Mouse (Mus musculus) WW6 (cell line): ENCODE results near the gene Sel1l.

Experiments used
- DNase-seq: peaks from one replicate; pipeline ENCODE4 v3.0.0-alpha.2; 2013; ENCODE audit warnings: low read depth, low spot score

The Sel1l gene

DNA sequence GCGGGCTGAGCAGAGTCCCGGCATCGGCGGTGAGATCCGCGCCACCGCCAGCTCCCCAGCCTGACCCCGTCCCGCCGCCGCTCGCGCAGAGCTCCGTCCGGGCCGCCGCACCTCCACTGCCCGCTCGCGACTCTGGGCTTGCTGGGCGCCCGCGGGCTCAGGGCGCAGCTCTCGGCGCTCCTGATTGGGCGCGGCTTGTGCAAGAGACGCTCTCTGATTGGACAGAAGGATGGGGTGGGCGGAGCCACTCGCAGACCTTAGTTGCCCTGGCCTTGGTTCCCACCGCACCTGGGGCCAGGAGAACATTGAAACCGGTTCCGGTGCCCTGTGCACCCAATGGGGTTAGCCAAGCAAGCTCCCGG, 70.0 kb downstream of the Sel1l start:
- peak; percentile 70 for DNase-seq

DNA sequence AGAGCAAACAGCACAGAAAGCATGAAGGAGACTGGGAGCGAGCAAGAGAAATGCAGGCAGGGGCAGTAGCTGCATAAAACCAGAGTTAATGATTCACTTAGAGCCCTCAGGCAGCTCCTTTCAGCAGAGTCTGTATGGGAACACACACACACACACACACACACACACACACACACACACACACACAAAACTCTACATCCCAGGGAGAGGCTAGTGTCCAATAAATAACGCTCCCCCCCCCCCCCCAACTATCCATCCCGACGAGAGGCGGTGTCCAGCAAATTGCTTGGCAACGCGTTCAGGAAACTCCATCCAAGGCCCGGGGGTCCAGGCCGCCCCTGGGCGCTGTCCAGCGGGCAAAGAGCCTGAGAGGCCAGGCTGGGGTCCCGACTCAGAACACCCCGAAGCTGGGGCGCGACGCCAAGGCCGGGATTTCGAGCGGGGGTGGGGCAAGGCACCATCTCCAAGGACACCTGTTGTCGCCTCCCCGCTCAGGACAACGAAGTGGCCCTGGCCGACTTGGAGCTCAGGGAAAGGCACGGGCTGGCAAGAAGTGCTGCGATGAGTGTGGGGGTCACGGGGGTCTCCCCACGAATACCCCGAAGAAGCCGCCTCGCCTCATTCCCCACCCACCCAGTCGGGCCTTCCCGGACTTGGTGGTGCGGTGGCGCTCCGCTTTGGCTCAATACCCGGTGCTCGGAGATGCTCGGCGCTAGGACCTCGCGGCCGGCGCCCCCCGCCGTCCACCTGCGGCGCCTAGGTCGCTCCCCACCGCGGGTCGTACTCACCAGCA, 70.5 kb downstream of the Sel1l start:
- DNase-seq, result no peak

DNA sequence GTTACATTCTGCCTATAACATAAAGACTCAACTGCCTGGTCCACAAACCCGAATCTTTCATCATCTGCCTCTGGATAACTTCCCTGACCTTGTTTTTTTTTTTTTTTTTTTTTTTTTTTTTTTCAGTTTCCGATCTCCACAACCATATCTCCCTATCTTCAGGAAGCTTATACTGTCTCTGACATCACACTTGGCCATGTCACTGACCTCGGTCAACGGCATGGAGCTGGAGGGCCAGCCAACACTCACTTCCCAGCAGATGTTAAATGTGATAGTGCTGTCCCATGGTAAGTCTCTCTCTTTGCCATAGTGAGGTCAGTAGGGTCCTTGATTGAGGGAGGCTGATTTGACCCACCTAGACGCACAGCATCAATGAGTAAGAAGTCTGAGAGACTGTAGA, 72.6 kb downstream of the Sel1l start:
- no peak for DNase-seq

DNA sequence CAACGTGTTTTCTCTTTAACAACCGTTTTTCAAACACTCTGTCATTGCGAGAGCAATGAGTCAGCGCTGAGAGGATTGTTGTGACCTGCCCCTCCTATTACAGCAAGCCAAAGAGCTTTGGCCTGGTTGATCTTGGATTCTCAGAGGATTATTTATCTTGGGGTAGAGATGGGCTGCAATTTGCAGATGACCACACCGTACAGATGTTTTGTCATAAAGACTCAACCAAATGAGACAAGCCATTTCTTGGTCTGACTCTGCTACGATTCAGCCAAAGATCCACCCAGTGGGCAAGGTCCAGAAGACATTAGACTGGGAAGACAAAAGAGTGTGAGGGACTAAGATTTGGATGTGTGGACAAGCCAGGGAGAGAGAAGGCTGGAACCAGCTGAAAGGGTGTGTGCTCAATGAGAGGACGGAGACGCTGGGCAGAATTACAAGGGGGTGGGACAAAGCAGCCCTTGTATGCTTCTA, 74.1 kb downstream of the Sel1l start:
- DNase-seq, result no peak

DNA sequence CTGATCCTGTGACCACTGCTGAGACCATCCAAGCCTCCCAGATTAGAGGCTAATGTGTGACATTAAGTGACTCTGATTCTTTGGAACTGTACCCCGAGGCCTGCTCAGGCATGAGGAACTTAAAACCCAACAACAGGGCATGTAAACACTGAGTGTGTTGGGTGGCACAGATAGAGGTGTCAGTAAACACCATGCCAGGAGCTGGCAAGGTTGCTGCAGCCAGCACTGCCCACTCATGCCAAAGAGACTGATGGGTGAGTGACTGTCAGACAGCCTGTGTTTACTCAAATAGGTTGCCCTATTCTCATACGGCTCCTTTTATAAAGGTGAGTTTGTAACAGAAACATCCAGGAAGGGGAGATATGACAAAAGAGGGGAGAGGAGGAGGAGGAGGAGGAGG, 80.1 kb downstream of the Sel1l start:
- DNase-seq, result no peak

DNA sequence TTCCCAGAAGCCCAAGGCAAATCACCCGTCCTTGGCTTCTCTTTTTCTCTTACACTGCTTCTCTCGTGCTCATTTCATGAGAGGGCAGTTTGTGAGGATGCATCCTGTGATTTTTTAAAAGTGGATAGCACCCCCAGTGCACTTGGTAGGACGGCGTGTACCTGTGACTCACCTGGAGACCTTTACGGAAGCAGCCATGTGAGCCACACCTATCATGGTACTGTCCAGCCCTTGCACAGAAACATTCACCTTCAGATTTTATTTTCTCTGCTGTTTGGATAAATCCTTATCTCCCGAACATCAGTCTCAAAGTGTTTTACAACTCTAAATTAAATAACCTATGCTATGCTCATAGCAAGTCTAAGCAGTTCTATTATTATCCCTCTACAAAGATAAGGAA, 80.8 kb downstream of the Sel1l start:
- no peak for DNase-seq

DNA sequence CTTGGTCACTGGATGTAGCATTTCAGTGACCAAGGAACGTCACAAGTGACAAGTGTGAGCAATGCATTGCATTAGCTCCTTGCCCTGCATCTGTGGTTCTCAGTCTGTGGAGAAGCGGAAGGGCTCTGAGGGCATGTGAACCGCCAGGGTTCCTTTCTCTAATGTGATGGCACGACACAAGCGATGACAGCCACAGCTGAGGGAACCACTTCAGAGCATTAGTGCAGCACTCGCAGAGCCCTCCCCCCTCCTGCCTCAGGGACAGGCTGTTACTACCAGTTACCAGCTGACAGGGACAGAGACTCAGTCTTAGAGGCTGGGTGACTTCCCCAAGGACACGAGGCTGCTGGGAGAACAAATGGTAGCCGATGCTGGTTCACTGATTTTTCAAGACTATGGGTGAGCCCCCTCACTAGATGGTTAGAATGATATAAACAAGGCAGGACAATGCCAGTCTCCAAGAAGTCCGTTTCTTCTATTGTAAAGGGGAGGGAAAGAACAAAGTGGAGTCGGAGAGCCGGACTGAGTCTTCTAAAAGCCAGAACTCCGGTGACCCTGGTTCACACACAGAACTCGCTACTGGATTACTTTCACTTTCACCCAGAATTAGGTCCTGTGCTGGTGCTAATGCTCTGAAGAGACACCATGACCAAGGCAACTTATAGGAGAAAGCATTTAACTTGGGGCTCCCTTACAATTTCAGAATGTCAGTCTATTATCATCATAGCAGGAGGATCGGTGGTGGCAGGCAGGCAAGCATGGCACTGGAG, 82.4 kb downstream of the Sel1l start:
- DNase-seq, result no peak

DNA sequence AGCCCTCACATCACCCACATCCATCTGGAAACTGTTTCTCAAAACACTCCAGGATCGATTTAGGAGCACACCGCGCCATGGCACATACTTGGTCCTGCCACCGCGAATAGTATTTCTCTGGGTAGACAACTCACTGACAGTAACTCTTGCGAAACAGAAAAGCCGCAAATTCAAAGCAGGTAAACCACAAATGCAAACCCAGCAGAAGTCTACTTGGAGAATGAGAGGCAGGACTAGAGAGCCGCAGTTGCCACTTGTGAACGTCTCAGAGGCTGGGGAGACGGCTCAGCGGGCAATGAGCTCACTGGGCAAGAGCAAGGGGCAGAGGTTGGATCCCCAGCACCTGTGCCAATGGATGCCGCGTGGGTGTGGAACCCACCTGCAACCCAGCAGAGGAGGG, 83.5 kb downstream of the Sel1l start:
- no peak for DNase-seq

DNA sequence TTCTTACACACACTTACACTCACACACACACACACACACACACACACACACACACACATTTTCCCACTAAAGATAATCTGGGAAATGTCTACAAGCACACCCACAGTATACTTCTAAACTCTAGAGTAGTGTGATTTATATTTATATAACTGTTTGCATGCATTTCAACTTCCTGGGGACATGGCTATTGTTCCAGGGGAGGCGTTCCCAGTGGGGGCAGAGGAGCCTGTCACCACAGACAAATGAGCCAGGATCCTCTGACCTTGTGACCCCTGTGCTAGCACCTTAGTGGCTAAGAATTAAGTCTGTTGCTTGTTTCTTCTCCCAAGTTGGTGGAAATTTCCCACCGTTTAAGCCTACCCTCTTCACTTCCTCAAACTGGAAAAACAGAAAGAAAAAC, 83.9 kb downstream of the Sel1l start:
- no peak for DNase-seq

DNA sequence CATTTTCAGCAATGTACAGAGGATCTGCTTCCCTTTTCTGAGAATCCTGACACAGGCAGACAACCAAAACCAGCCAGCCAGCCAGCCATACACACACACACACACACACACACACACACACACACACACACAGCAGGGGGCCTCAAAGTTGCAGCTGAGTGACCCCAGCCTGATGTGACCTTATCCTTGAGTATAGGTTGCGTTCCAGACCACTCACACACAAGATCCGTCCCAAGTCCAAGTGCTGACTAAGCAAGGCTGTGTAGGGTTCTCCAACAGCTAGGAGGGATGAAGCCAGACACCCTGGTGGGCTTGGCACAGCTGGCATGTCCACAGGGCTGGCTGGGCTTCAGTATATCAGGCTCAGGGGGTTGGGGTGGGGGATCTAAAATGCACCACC, 84.5 kb downstream of the Sel1l start:
- no peak for DNase-seq

DNA sequence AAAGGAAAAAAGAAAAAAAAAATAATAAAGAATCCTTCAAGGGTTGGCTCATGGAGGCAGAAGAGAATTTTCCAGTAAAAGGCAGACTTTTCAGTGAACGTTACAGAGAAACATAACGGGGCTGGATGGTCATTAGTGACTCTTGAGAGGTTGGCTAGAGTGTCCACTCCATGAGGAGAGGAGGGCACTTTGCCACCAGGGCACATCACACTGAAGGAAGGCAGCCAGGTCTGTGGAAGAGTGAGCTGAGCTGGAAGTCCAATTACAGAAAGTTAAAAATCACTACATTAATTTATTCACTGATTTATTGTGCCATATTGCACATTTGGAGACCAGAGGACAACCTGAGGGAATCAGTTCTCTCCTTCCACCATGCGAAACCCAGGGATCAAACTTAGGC, 89.1 kb downstream of the Sel1l start:
- no peak for DNase-seq

DNA sequence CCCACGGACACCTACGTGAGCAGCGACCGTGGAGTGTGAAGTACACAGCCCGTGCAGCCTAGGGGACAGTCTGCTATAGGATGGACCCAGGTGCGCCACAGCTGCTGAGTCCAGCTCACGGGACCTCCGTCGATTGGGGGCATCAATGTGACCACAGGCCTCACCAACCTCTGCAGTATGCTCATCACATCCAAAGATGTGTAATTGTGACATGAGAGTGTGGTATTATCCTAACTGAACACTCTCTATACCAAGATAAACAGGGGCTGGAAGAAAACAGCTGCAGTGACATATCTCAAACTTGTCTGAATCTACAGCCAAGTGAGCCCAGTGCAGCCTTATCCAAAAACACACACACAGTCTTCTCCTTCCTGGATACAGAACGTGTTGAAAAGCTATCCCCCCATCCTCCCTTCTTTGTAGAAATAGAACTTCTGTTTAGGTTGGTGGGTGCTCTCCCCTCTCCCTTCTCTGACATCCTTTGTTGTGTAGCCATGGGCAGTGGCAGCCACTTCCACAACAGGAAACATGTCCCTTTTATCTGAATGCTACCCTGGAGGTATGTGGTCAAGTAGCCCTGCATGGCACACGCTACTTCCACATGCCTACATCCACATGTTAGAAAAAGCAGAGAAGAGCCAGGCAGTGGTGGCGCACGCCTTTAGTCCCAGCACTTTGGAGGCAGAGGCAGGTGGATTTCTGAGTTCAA, 90.9 kb downstream of the Sel1l start:
- no peak for DNase-seq

DNA sequence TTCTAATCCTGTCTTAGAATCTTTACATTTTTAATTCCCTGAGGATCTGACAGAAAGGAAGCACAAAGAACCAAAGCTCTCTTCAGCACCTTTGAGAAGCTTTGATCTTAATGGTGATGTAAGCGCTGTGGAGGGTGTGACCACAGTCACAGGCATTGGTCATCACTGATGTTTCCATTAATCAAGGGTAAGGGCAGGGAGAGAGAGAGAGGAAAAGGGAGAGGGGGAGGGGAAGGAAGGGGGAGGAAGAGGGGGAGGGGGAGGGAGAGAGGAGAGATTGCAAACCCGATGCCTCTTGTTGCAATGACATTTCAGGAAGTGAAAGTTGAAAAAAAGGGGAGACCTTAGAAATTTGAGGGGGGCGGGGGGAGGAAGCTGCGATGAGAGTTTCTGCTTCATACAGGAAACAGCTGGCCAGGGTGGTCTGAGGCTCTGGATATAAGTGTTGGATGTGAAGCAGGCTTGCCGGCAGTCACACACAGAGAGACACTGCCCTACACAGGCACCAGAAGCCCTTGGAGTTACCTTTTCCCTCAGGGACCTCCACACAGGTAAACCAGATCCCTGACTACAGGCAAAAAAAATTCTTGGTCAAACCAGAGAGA, 92.3 kb downstream of the Sel1l start:
- DNase-seq, result no peak
